In the genomic region with DNA sequence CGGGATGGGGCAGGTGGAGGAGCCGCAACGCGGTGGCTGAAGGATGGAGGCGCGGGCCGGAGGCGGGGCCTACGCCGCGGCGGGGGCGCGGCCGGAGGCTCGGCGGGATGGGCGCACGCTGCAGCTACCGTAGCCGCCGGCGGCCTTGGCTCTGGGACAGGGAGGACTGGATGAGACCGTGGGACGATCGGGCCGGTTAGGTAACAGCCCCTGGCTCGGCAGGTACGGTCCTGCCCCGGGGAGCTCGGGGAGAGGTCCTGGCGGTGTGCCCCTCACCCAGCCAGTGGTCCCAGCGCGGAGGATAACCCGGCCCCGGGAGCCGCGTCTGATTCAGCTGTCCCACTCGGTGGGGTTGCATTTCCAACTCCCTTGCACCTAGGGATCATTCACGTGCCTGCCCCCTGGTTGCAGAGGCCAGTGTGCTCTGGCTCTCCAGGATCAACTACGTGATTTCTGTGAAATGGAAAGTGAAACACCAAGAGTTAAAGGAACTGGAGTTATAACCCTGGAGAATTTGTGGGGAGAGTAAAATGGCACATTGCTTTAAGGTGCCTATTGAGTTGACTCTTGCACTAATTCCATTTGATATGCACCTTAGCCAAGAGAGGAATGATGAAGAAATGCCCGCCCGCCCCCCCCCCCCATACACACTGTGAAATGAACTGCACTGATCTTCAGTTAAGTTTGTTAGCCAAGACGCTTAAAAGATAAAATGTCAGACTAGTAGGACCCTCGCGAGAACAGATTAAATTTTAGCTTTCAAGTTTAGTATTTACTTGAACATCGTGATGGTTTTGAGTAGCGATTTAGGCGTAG, we compare ENCODE assay signal across 7 mouse cellular contexts. TPM values are rescaled to one million over a fixed set of nuclear protein-coding genes. Genes with fewer than 3 reads are reported as not detected.
DNase-seq lines count a peak whose midpoint lies in the region; ATAC-seq lines count a peak whose summit lies in the region.

No protein-coding gene starts in this region.

- H3K36me3 ChIP-seq in intestine, embryonic 14.5 days (ENCODE audit: control insufficient read depth, insufficient read depth, low read length) = peaks cover 4% of the 10 kb centered on the region

- H3K9me3 ChIP-seq in intestine, embryonic 14.5 days (ENCODE audit: control insufficient read depth, low read length) = no peaks in the 10 kb centered on the region

- peak; percentile 84 for ATAC-seq in intestine, embryonic 14.5 days (replicated peaks; ENCODE audit: low FRiP score, low TSS enrichment, low read depth)

- DNase-seq in adrenal gland, adult 18-20 months (ENCODE audit: low spot score in 2 of 2) = peak; percentile 76 to 77
- DNase-seq in embryo, embryonic 10 days (ENCODE audit: low spot score) = peak; percentile 72
- peak; percentile 80 for DNase-seq in gastrocnemius, postnatal 14 days
- peak; percentile 83 for DNase-seq in intestine, embryonic 14.5 days (ENCODE audit: low spot score)
- DNase-seq in left cerebral cortex, postnatal 25 days (ENCODE audit: low spot score in 2 of 2) = peak; percentile 54 to 67
- peak; percentile 56 for DNase-seq in mesoderm, embryonic 11.5 days (ENCODE audit: low read depth, low spot score)
- DNase-seq in spleen, adult 18-20 months = peak; percentile 63 to 72

- H3K9ac ChIP-seq in intestine, embryonic 14.5 days (ENCODE audit: low read length) = peak overlapping the region; percentile 72

- H3K4me2 ChIP-seq in intestine, embryonic 14.5 days (ENCODE audit: low read length) = peak overlapping the region; percentile 58

- H3K4me1 ChIP-seq in intestine, embryonic 14.5 days (replicated peaks; ENCODE audit: control insufficient read depth, insufficient read depth, low read length) = peaks cover 3% of the 10 kb centered on the region; the same call in 1 of the 2 replicates

- WGBS in intestine, embryonic 14.5 days = 2% methylated on average over 48 of the region's 49 CpGs

- intact Hi-C loops in gastrocnemius, postnatal 14 days (cut with DNase I; ENCODE audit: low total_unique reads) = no loop called here
- intact Hi-C loops in left cerebral cortex, postnatal 25 days (cut with DNase I) = loop anchor here (1.0 to 5.0 kb wide), 5 partner anchors 76 to 442 kb away; no protein-coding TSS in a partner anchor

- H3K27me3 ChIP-seq in intestine, embryonic 14.5 days (replicated peaks; ENCODE audit: control insufficient read depth, insufficient read depth, low read length) = no peaks in the 10 kb centered on the region

- peak overlapping the region; percentile 97 for H3K27ac ChIP-seq in intestine, embryonic 14.5 days (ENCODE audit: low read depth)

- peak overlapping the region; percentile 78 for H3K4me3 ChIP-seq in intestine, embryonic 14.5 days (ENCODE audit: low read depth, low read length)

RNA-seq across cellular contexts. Expression of gene Nampt, which starts 1.6 kb away (rescaled TPM):
- total RNA-seq in adrenal gland, adult 18-20 months (2021) = 100 to 1,000 TPM in 1 of 2 experiments, 10 to 100 TPM in 1; 78.1 to 102 TPM
- 10 to 100 TPM; 43.0 to 43.3 TPM for total RNA-seq in gastrocnemius, postnatal 14 days (2021)
- polyA plus RNA-seq in intestine, embryonic 14.5 days (2014; fragmentation: Nextera tagmentation; extraction: Ambion mirVana) = 28.4 and 29.6 TPM in 2 replicates
- 10 to 100 TPM; 30.7 to 36.9 TPM for total RNA-seq in left cerebral cortex, postnatal 25 days (2021)

Comparison
In these comparisons a context has a peak if more than half of its experiments do, and no peak if none do; other contexts are left out.
1. Peak in every context shown above with its lines: DNase-seq, ATAC-seq, H3K4me3 ChIP-seq and H3K27ac ChIP-seq.